Mouse (Mus musculus) heart, adult 11 months (tissue): ENCODE data around the gene Gm3542.
"Not testable (repeated sequence)": the region's sequence is repeated elsewhere in the genome, so short reads cannot be mapped to it uniquely, and the experiment has no call there.

ENCODE experiments used
- DNase-seq: peaks from one replicate; pipeline ENCODE4 v3.0.0; 2022

Gm3542 gene

DNA sequence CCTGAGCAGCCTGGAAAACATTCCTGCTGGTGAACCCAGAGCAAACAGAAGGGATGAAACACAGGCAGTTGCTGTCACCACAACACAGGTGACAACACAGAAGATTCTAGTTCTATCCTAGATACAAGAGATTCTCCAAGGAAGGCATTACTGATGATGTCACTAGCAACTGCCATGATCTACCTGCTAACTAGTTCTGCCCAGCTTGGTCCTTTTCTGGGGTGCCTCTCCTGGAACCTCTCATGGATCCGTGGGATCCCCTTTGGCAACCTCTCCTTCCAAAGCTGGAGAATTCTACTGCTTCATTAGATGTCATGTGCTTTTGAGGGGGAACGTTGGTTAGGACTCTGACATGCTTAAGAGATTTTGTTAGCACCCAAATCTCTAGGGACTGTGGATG lies at the start of gene Gm3542:
Gene Gm3542, minus strand, starts transcription at position 101 of the 400 bp plus-strand sequence.
- not testable (repeated sequence) for DNase-seq
